Mouse (Mus musculus) small intestine, adult 2 months (tissue): Measurements from ENCODE around the gene Cers6. TPM values are rescaled to one million over a fixed set of nuclear protein-coding genes. Genes with fewer than 3 reads are reported as not detected.

Experiments
- H3K27ac ChIP-seq: fragments of 200-500 bp; 2 replicates; pipeline ENCODE4 v1.5.1; 2012; ENCODE audit warnings: low read depth, low read length, control low read depth, inconsistent platforms; ENCODE audit not compliant: insufficient read depth
- H3K27me3 ChIP-seq: fragments of 200-500 bp; 2 replicates; pipeline ENCODE4 v1.6.1; 2012; ENCODE audit warnings: mild to moderate bottlenecking, moderate library complexity, low read length, inconsistent platforms; ENCODE audit not compliant: control insufficient read depth, insufficient read depth
- H3K36me3 ChIP-seq: fragments of 200-500 bp; 2 replicates; pipeline ENCODE4 v1.6.1; 2012; ENCODE audit warnings: mild to moderate bottlenecking, low read length, control low read depth, inconsistent platforms; ENCODE audit not compliant: control insufficient read depth, insufficient read depth
- H3K4me1 ChIP-seq: fragments of 200-500 bp; 2 replicates; pipeline ENCODE4 v1.6.1; 2012; ENCODE audit warnings: low read length, inconsistent platforms, mixed read lengths; ENCODE audit not compliant: control insufficient read depth, insufficient read depth, insufficient read length
- H3K4me3 ChIP-seq: fragments of 200-500 bp; 2 replicates; pipeline ENCODE4 v1.5.1; 2012; ENCODE audit warnings: low read depth, mild to moderate bottlenecking, control low read depth, inconsistent platforms, low read length, moderate library complexity
- CTCF ChIP-seq: fragments of 200-500 bp; IDR thresholded peaks from 2 replicates; pipeline ENCODE4 v1.5.1; 2012; ENCODE audit warnings: low read depth, mild to moderate bottlenecking, control low read depth, inconsistent platforms, low read length, moderate library complexity, mixed read lengths; ENCODE audit not compliant: insufficient replicate concordance, insufficient read length; ENCODE audit errors: extremely low read depth
- POLR2A ChIP-seq: fragments of 200-500 bp; IDR thresholded peaks from 2 replicates; pipeline ENCODE4 v1.6.1; 2012; ENCODE audit warnings: low read depth, mild to moderate bottlenecking, control low read depth, inconsistent platforms, low read length, moderate library complexity
- WGBS: fragments of 180-500 bp; shearing (Covaris S2); methylation state at CpG from one replicate; pipeline ENCODE4 v1.1.7; 2018; 5-methylcytosine and 5-hydroxymethylcytosine counted together
- polyA plus RNA-seq: library from polyadenylated mRNA; depleted of rRNA; stranded (reverse); fragments of >200 nt; gene quantifications from 2 replicates; pipeline ENCODE4 v1.2.3, GENCODE M21; 2012

Cers6 gene
- polyA plus RNA-seq, 1 experiment, result 19.4 TPM

- no peaks in the 10 kb centered on the region for H3K27me3 ChIP-seq
- H3K4me1 ChIP-seq, result peaks cover 7% of the 10 kb centered on the region; the same call in 1 of the 2 replicates
- WGBS, result 57% methylated on average over 4 of the region's 4 CpGs
- H3K27ac ChIP-seq, result no peak overlapping the region
- H3K4me3 ChIP-seq, result no peak overlapping the region
- no peak for TF ChIP-seq CTCF
- no peak for TF ChIP-seq POLR2A
- H3K36me3 ChIP-seq, result peaks cover 5% of the 10 kb centered on the region; the same call in 1 of the 2 replicates
Observed at GRCm38 (mm10) chr2:68885766-68886496, 24.7 kb downstream of the Cers6 start.

GRCm38 (mm10) chr2:68886661-68887060, 25.4 kb downstream of the Cers6 start:
- Histone ChIP-seq H3K4me3 (no peak overlapping the region), H3K4me1 (peaks cover 7% of the 10 kb centered on the region; the same call in 1 of the 2 replicates), H3K36me3 (0 out of 2 replicates have a peak, but pooled peaks cover 3% of the 10 kb centered on the region), H3K27me3 (no peaks in the 10 kb centered on the region), H3K27ac (no peak overlapping the region)
- WGBS, result 86% methylated on average over 4 of the region's 4 CpGs
- no peak for TF ChIP-seq CTCF
- TF ChIP-seq POLR2A, result no peak

- Histone ChIP-seq H3K27me3 (no peaks in the 10 kb centered on the region), H3K4me3 (no peak overlapping the region), H3K27ac (no peak overlapping the region), H3K4me1 (peaks cover 7% of the 10 kb centered on the region; the same call in 1 of the 2 replicates), H3K36me3 (0 out of 2 replicates have a peak, but pooled peaks cover 3% of the 10 kb centered on the region)
- TF ChIP-seq POLR2A (no peak), CTCF (no peak)
- 47% methylated on average over 3 of the region's 3 CpGs for WGBS
Observed at GRCm38 (mm10) chr2:68888094-68888705, 27.0 kb downstream of the Cers6 start.

GRCm38 (mm10) chr2:68889661-68890170, 28.5 kb downstream of the Cers6 start:
- H3K27ac ChIP-seq, result no peak overlapping the region
- 85% methylated on average over 5 of the region's 5 CpGs for WGBS
- H3K36me3 ChIP-seq, result 0 out of 2 replicates have a peak, but pooled peaks cover 3% of the 10 kb centered on the region

GRCm38 (mm10) chr2:68892476-68892875, 31.2 kb downstream of the Cers6 start:
- peaks cover 11% of the 10 kb centered on the region; the same call in 1 of the 2 replicates for H3K4me1 ChIP-seq
- H3K27me3 ChIP-seq, result no peaks in the 10 kb centered on the region
- no peak for TF ChIP-seq POLR2A
- no peak for TF ChIP-seq CTCF
- no peak overlapping the region for H3K4me3 ChIP-seq
- H3K36me3 ChIP-seq, result no peaks in the 10 kb centered on the region
- H3K27ac ChIP-seq, result no peak overlapping the region
- 91% methylated on average over 4 of the region's 4 CpGs for WGBS

More at GRCm38 (mm10) chr2:68889661-68890170, 28.5 kb downstream of the Cers6 start:
- Histone ChIP-seq H3K27me3 (no peaks in the 10 kb centered on the region), H3K4me1 (peaks cover 9% of the 10 kb centered on the region; the same call in 1 of the 2 replicates), H3K4me3 (no peak overlapping the region)
- TF ChIP-seq CTCF, result no peak
- TF ChIP-seq POLR2A, result no peak

GRCm38 (mm10) chr2:68895044-68895764, 34.0 kb downstream of the Cers6 start:
- TF ChIP-seq POLR2A (no peak), CTCF (no peak)
- Histone ChIP-seq H3K36me3 (no peaks in the 10 kb centered on the region), H3K4me3 (no peak overlapping the region), H3K27ac (no peak overlapping the region), H3K27me3 (no peaks in the 10 kb centered on the region), H3K4me1 (peaks cover 6% of the 10 kb centered on the region; the same call in 1 of the 2 replicates)
- 77% methylated on average over 10 of the region's 10 CpGs for WGBS
